Mouse (Mus musculus) midbrain, embryonic 15.5 days (tissue): ENCODE measurements at regions not wholly inside any gene's neighbourhood (a gene's known extent, or its start where the extent isn't known, plus 50 kb on each side); places are given as distances from the start of the nearest gene placed in this dataset. TPM values are rescaled to one million over a fixed set of nuclear protein-coding genes. Genes with fewer than 3 reads are reported as not detected.
A peak's percentile ranks its signal among the peaks of the same experiment; 100 is the strongest.

Source experiments
- ATAC-seq: fragments of 200-750 bp; cut with Nextera tagmentation; replicated peaks from 2 replicates; pipeline ENCODE4 v1.8.0; 2017; ENCODE audit warnings: moderate TSS enrichment
- H3K27ac ChIP-seq: fragments of 300-500 bp; sonication (generic); 2 replicates; pipeline ENCODE4 v1.5.1; 2015; ENCODE audit warnings: mild to moderate bottlenecking, inconsistent platforms
- H3K27me3 ChIP-seq: fragments of 300-500 bp; sonication (generic); replicated peaks from 2 replicates; pipeline ENCODE4 v1.6.1; 2015; ENCODE audit warnings: inconsistent platforms
- H3K36me3 ChIP-seq: fragments of 300-500 bp; sonication (generic); replicated peaks from 2 replicates; pipeline ENCODE4 v1.6.1; 2015; ENCODE audit warnings: inconsistent platforms
- H3K4me1 ChIP-seq: fragments of 300-500 bp; sonication (generic); 2 replicates; pipeline ENCODE4 v1.6.1; 2015; ENCODE audit warnings: inconsistent platforms
- H3K4me2 ChIP-seq: fragments of 300-500 bp; sonication (generic); 2 replicates; pipeline ENCODE4 v1.6.1; 2015; ENCODE audit warnings: inconsistent platforms, mild to moderate bottlenecking, moderate library complexity
- H3K4me3 ChIP-seq: fragments of 300-500 bp; sonication (generic); 2 replicates; pipeline ENCODE4 v1.5.1; 2015; ENCODE audit warnings: mild to moderate bottlenecking, inconsistent platforms
- H3K9ac ChIP-seq: fragments of 300-500 bp; sonication (generic); 2 replicates; pipeline ENCODE4 v1.6.1; 2015; ENCODE audit warnings: mild to moderate bottlenecking, inconsistent platforms
- H3K9me3 ChIP-seq: fragments of 300-500 bp; sonication (generic); 2 replicates; pipeline ENCODE4 v1.6.1; 2016; ENCODE audit warnings: inconsistent platforms
- WGBS: fragments of 180-500 bp; shearing (Covaris S2); methylation state at CpG from one replicate; pipeline ENCODE4 v1.1.7; 2015; ENCODE audit warnings: mixed read lengths; 5-methylcytosine and 5-hydroxymethylcytosine counted together
- microRNA-seq: library from miRNA; unstranded; fragments of <30 nt; microRNA quantifications from one replicate; pipeline ENCODE4, GENCODE M21; 2016

DNA sequence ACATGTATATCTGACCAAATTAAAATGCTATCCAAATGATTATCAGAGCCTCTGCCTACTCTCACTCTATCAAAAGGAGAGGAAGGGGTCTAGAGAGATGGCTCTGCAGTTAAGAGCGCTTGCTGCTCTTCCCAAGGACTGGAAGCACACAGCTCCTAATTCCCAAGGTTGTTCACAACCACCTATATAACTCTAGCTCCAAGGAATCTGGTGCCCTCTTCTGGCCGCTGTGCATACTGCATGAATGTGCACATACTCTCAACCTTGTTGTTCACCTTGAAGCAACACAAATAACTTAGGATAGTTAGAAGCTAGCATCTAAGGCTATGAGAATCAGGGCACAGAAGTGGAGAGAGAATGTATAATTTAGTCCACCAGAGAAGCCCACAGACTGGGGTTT, 86.6 kb upstream of the Paip1 start:
- H3K9ac ChIP-seq, result no peak overlapping the region
- peaks cover 12% of the 10 kb centered on the region; the same call in 1 of the 2 replicates for H3K36me3 ChIP-seq
- 0 out of 2 replicates have a peak, but pooled peaks have one; percentile 39 for ATAC-seq
- no peaks in the 10 kb centered on the region for H3K27me3 ChIP-seq
- H3K4me3 ChIP-seq, result no peak overlapping the region
- no peak overlapping the region for H3K4me2 ChIP-seq
- no peak overlapping the region for H3K27ac ChIP-seq
- H3K4me1 ChIP-seq, result no peaks in the 10 kb centered on the region
- WGBS, result 43% methylated on average over 2 of the region's 2 CpGs
- no peaks in the 10 kb centered on the region for H3K9me3 ChIP-seq

DNA sequence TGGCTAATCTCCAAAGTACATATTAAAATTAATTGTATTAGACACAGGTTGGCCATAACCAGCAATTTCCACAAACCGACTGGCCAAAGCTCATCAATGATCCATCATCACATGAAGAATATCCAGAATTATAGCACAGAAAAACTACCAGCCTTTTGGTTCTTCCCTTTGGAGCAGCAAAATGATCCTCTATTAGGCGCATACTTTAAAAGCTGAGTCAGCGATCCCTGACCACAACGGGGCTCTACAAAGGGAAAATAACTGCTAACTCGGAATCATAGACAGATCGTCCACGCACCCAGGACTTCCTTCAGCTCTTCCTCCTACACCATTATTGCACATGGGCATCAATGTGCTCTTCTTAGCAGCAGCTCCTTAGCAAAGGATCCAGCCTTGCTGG, 85.6 kb upstream of the Paip1 start:
- H3K4me1 ChIP-seq, result no peaks in the 10 kb centered on the region
- 94% methylated on average over 7 of the region's 7 CpGs for WGBS
- ATAC-seq, result no peak

DNA sequence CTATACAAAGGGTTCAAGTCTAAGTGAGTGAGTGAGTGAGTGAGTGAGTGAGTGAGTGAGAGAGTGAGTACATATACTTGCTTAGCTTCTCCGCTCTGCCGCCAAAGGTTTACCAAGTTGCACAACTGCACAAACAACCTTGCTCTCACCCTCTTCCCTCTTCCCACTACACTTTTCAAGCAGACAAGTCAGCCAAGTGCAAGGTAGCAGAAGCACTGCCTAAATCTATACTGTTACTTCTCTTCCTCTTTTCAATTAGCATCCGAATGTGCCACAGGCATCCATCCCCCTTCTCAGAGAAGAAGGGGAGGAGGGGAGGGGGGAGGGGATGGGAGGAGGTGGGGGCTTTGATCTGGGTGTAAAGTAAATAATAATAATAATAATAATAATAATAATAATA, 80.4 kb upstream of the Paip1 start:
- no peak overlapping the region for H3K4me3 ChIP-seq
- H3K27me3 ChIP-seq, result no peaks in the 10 kb centered on the region
- no peaks in the 10 kb centered on the region for H3K9me3 ChIP-seq
- no peak overlapping the region for H3K27ac ChIP-seq
- H3K4me2 ChIP-seq, result no peak overlapping the region
- no peaks in the 10 kb centered on the region for H3K4me1 ChIP-seq
- no peak overlapping the region for H3K9ac ChIP-seq
- peaks cover 6% of the 10 kb centered on the region; the same call in 1 of the 2 replicates for H3K36me3 ChIP-seq
- ATAC-seq, result no peak
- WGBS, result 92% methylated on average over 3 of the region's 3 CpGs

More for the DNA sequence above, 85.6 kb upstream of the Paip1 start:
- no peak overlapping the region for H3K9ac ChIP-seq
- no peak overlapping the region for H3K4me3 ChIP-seq
- H3K27me3 ChIP-seq, result no peaks in the 10 kb centered on the region
- H3K27ac ChIP-seq, result no peak overlapping the region
- H3K36me3 ChIP-seq, result peaks cover 8% of the 10 kb centered on the region; the same call in 1 of the 2 replicates
- no peak overlapping the region for H3K4me2 ChIP-seq
- no peaks in the 10 kb centered on the region for H3K9me3 ChIP-seq

DNA sequence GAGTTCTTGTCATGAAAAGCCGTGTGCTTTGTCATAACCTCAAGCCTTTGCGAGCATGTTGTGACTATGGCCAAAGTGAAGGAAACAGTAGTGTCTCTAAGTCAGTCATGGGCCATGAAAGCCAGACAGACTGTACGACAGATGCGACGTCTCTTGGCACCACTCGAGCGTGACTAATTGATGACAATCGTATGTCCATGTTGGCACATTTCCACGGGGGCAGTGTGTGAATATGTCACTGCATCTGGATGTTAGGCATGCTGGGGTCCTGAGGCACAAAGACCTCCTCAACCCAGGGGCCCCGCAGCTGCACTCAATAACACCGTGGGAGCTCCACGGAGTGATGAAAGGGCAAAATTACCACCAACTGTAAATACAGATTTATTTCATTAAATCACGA, 77.1 kb upstream of the Paip1 start:
- H3K4me1 ChIP-seq, result no peaks in the 10 kb centered on the region
- ATAC-seq, result no peak
- no peak overlapping the region for H3K4me2 ChIP-seq
- no peak overlapping the region for H3K4me3 ChIP-seq
- H3K36me3 ChIP-seq, result peaks cover 18% of the 10 kb centered on the region; the same call in 1 of the 2 replicates
- WGBS, result 49% methylated on average over 13 of the region's 13 CpGs
- H3K27ac ChIP-seq, result no peak overlapping the region
- no peaks in the 10 kb centered on the region for H3K9me3 ChIP-seq
- no peak overlapping the region for H3K9ac ChIP-seq
- no peaks in the 10 kb centered on the region for H3K27me3 ChIP-seq

DNA sequence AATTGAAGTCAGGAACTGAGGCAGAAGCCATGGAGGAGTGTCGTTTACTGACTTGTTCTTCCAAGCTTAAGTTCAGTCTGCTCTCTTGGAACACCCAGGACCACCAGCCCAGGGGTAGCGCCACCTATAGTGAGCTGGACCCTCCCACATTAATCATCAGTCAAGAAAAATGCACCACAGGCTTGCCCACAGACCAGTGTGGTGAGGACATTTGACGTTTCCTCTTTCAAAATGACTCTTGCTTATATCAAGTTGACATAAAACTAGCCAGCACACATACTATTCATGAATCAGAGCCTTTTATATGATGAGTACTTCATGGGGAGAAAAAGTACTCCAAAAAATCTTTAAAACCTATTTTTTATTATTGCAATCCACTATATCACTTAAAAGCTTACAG, 69.7 kb upstream of the Paip1 start:
- Histone ChIP-seq H3K4me3 (no peak overlapping the region), H3K4me2 (no peak overlapping the region), H3K27ac (no peak overlapping the region), H3K27me3 (no peaks in the 10 kb centered on the region), H3K4me1 (no peaks in the 10 kb centered on the region), H3K9ac (no peak overlapping the region), H3K36me3 (peaks cover 26% of the 10 kb centered on the region; the same call in 1 of the 2 replicates), H3K9me3 (no peaks in the 10 kb centered on the region)
- 82% methylated on average over 3 of the region's 3 CpGs for WGBS
- no peak for ATAC-seq

DNA sequence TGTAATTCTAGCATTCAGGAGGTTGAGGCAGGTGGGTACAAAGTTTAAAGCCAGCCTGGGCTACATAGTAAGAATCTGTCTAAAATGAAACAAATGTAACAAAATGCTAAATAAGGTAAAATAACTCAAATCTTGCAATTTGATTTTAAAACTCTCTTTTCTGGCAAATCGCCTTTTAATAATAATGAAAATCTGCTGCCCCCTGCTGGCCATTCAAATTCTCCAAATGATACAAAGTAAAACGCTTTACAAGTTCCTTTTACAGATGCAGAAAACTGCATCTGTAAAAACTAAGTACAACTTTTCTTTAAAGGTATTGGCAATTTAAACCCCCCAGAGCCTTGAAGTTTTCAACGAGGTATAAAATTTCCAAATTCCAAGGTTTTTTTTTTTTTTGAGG, 65.0 kb upstream of the Paip1 start:
- H3K4me3 ChIP-seq, result no peak overlapping the region
- H3K4me1 ChIP-seq, result no peaks in the 10 kb centered on the region
- H3K9ac ChIP-seq, result no peak overlapping the region
- no peaks in the 10 kb centered on the region for H3K27me3 ChIP-seq
- H3K27ac ChIP-seq, result no peak overlapping the region
- peaks cover 4% of the 10 kb centered on the region; the same call in 1 of the 2 replicates for H3K36me3 ChIP-seq
- 65% methylated on average over 3 of the region's 3 CpGs for WGBS
- H3K4me2 ChIP-seq, result no peak overlapping the region
- no peak for ATAC-seq
- H3K9me3 ChIP-seq, result no peaks in the 10 kb centered on the region

DNA sequence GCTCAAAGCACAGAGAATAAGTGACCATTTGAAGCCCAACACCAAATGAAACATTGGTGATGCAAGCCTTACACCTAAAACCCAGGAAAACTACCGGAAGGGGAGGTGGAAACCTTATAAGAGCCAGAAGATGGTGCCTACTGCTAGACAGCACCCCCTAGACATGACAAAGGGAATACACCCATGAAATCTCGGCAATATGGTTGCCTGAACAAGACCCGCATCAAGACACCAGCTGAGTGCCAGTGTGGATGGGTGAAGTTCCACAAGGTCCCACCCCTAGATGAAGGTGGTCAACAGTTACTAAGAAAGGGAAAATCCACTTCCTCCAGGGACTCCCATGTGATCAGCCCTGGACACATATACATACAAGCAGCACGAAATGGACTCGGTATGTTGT, 64.2 kb upstream of the Paip1 start:
- no peak for ATAC-seq
- Histone ChIP-seq H3K4me3 (no peak overlapping the region), H3K27ac (no peak overlapping the region), H3K4me2 (no peak overlapping the region), H3K9ac (no peak overlapping the region), H3K4me1 (no peaks in the 10 kb centered on the region), H3K36me3 (peaks cover 5% of the 10 kb centered on the region; the same call in 1 of the 2 replicates), H3K27me3 (no peaks in the 10 kb centered on the region), H3K9me3 (no peaks in the 10 kb centered on the region)
- 90% methylated on average over 5 of the region's 5 CpGs for WGBS

DNA sequence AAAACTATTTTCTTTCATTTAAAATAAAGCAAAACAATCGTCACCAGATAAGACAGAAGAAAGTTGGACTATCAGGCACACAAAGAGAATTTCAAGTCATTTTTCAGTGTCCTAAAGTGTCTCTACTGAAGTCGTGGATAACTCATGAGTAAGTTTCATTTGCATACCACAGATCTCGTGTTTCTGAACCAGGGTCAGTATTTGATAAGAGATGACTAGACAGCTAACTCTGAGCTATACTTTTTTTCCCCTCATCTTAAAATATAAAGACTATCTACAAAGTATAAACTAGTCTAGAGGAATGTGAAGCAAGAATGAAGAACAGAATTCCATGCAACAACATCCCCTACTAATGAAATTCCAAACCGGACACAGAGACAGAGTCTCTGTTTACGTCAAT, 60.9 kb upstream of the Paip1 start:
- no peak for ATAC-seq
- Histone ChIP-seq H3K27ac (no peak overlapping the region), H3K4me2 (no peak overlapping the region), H3K4me1 (no peaks in the 10 kb centered on the region), H3K9ac (no peak overlapping the region), H3K9me3 (no peaks in the 10 kb centered on the region), H3K27me3 (no peaks in the 10 kb centered on the region), H3K36me3 (peaks cover 10% of the 10 kb centered on the region; the same call in 1 of the 2 replicates), H3K4me3 (no peak overlapping the region)
- 90% methylated on average over 5 of the region's 5 CpGs for WGBS

DNA sequence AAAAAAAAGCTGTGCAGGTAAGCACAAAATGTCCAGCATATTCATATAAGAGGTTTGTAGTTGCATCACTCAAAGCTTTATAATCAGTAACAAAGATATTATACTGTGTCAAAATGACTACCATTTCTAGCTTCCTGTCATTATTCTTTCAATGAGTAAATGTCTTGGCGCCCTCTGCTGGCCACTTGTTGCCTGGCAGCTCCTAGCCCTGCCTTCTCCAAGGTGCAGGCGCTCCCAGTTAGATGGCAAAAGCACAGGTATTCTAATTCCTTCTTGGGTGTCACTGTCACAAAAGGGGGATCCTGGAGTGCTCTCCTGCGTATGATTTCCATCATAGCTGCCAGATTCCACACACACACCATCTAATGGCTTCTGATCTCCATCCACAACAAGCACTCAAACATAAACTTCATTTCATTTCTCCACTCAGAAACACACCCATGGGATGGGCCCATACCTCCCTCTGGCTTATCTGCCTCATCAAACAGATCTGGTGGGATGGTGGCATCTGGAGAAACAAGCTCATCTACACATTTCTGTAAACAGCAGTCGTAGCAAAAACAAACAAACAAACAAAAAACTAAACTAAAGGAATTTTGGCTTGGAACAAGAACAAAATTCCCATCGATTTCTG, 49.9 kb upstream of the Paip1 start:
- H3K27me3 ChIP-seq, result no peaks in the 10 kb centered on the region
- ATAC-seq, result 0 out of 2 replicates have a peak, but pooled peaks have one; percentile 45

More for the DNA sequence above, 49.9 kb upstream of the Paip1 start:
- H3K27ac ChIP-seq, result no peak overlapping the region
- no peaks in the 10 kb centered on the region for H3K4me1 ChIP-seq
- WGBS, result 51% methylated on average over 5 of the region's 5 CpGs
- H3K4me3 ChIP-seq, result no peak overlapping the region
- no peaks in the 10 kb centered on the region for H3K9me3 ChIP-seq
- peaks cover 19% of the 10 kb centered on the region; the same call in 1 of the 2 replicates for H3K36me3 ChIP-seq
- H3K4me2 ChIP-seq, result no peak overlapping the region
- no peak overlapping the region for H3K9ac ChIP-seq

Small RNA genes lying in the stretch of these regions (microRNA-seq; reads per million reads assigned to microRNA genes)
- not detected for gene Gm44488
